Mouse (Mus musculus) G1E (cell line): Measurements from ENCODE around the gene Rsph14.

Experiments used
- CTCF ChIP-seq: IDR thresholded peaks from 2 replicates; pipeline ENCODE4 v1.5.1; 2012; ENCODE audit warnings: low read depth, low read length, inconsistent platforms, mixed read lengths
- GATA1 ChIP-seq: IDR thresholded peaks from 2 replicates; pipeline ENCODE4 v1.6.1; 2012; ENCODE audit warnings: borderline replicate concordance, low read length, inconsistent platforms, mixed read lengths
- GATA2 ChIP-seq: IDR thresholded peaks from 2 replicates; pipeline ENCODE4 v1.6.1; 2012; ENCODE audit warnings: low read depth, low read length, inconsistent platforms, borderline replicate concordance
- TAL1 ChIP-seq: conservative IDR thresholded peaks from 2 replicates; pipeline ENCODE4 v1.6.1; 2012; ENCODE audit warnings: low read depth, low read length, inconsistent platforms, mixed read lengths

- TF ChIP-seq TAL1: no peak
- TF ChIP-seq CTCF: no peak
- no peak for TF ChIP-seq GATA1
- TF ChIP-seq GATA2: no peak
These were observed 37.5 kb downstream of the Rsph14 start for GRCm38 (mm10) chr10:74994863-74995262.
